Mouse (Mus musculus): Measurements from ENCODE around the gene Setd1a. TPM values are rescaled to one million over a fixed set of nuclear protein-coding genes. Genes with fewer than 3 reads are reported as not detected.
"Not testable (repeated sequence)": the region's sequence is repeated elsewhere in the genome, so short reads cannot be mapped to it uniquely, and the experiment has no call there.

The Setd1a gene
- 23.3 and 24.7 TPM in 2 replicates for polyA plus RNA-seq (2015; fragmentation: Nextera tagmentation; extraction: Ambion mirVana)

DNA sequence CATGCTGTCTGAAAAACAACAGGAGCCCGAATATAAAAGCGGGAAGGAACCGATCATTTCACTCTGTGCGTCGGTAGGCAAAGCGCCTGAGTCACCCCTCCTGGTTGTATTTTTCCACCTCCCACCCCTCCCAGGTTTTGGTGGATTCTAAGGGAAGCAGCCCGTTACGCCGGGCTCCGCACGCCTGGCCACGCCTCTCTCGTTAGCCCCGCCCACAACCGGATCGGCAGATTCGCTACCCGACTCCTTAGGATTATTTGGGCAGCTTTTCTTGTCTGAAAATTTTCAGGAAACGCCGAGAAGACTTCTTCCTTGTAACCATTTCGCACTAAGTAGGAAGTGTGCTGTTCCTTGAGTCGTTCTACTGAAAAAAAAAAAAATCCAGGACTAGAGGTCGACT is at the start of gene Setd1a:
Gene Setd1a, plus strand, starts transcription at position 245 of the 400 bp plus-strand sequence.
- Histone ChIP-seq H3K4me3 (peak within 1 kb of the TSS; percentile 93), H3K27ac (peak within 1 kb of the TSS; percentile 99), H3K4me1 (peaks cover 15% of the 10 kb centered on the region), H3K9ac (peak within 1 kb of the TSS; percentile 90), H3K4me2 (peak within 1 kb of the TSS; percentile 74), H3K36me3 (peaks cover 24% of the 10 kb centered on the region), H3K9me3 (no peaks in the 10 kb centered on the region), H3K27me3 (no peaks in the 10 kb centered on the region)
- WGBS: 0% methylated on average over 23 of the region's 23 CpGs
- peak; percentile 54 for ATAC-seq (ENCODE audit: borderline replicate concordance, extremely low read depth, low FRiP score, low TSS enrichment)

DNA sequence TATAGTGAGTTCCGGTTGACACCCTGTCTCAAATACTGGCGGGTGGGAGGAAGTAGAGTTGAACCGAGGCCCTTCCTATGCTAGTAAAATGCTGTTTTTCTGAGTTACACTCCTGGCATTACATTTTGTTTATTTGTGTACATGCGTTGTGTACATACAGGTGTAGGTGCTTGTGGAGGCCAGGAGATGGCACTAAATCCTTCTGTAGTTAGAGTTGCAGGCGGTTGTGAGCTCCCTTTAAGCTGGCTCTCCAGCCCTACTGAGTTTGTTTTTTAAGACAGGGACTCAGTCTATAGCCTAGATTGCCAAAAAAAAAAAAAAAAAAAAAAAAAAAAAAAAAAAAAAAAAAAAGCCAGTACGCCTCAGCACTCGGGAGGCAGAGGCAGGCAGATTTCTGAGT is 48.6 kb upstream of the Setd1a start:
- H3K36me3 ChIP-seq: no peaks in the 10 kb centered on the region
- ATAC-seq (ENCODE audit: borderline replicate concordance, extremely low read depth, low FRiP score, low TSS enrichment): no peak
- H3K4me2 ChIP-seq: no peak overlapping the region
- H3K9ac ChIP-seq: no peak overlapping the region
- H3K4me1 ChIP-seq: no peaks in the 10 kb centered on the region
- H3K27ac ChIP-seq: no peak overlapping the region
- 78% methylated on average over 7 of the region's 7 CpGs for WGBS
- no peaks in the 10 kb centered on the region for H3K9me3 ChIP-seq
- no peaks in the 10 kb centered on the region for H3K27me3 ChIP-seq
- no peak overlapping the region for H3K4me3 ChIP-seq

DNA sequence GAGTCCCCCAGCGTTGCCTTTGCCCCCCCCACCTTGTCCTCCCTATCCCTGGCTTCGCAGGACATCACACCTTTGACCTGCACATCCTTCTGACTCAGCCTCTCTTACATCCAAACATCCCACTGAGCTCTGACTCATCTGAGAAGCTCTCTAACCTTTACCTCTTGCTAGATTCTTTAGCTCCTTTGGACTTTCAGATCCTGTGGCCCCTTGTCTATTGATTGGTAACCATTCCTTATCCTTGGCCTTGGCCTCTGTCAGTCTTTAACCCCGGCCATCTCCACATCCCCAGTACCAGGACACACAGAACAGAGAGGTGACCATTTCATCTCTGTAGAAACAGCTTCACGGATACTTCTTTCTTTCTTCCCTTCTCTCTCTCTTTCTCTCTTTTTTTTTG is 46.3 kb upstream of the Setd1a start:
- H3K27ac ChIP-seq: no peak overlapping the region
- H3K4me3 ChIP-seq: no peak overlapping the region
- H3K27me3 ChIP-seq: no peaks in the 10 kb centered on the region
- 49% methylated on average over 4 of the region's 4 CpGs for WGBS
- no peak for ATAC-seq (ENCODE audit: borderline replicate concordance, extremely low read depth, low FRiP score, low TSS enrichment)
- H3K9ac ChIP-seq: no peak overlapping the region
- H3K36me3 ChIP-seq: no peaks in the 10 kb centered on the region
- H3K4me2 ChIP-seq: no peak overlapping the region
- no peaks in the 10 kb centered on the region for H3K4me1 ChIP-seq
- no peaks in the 10 kb centered on the region for H3K9me3 ChIP-seq

DNA sequence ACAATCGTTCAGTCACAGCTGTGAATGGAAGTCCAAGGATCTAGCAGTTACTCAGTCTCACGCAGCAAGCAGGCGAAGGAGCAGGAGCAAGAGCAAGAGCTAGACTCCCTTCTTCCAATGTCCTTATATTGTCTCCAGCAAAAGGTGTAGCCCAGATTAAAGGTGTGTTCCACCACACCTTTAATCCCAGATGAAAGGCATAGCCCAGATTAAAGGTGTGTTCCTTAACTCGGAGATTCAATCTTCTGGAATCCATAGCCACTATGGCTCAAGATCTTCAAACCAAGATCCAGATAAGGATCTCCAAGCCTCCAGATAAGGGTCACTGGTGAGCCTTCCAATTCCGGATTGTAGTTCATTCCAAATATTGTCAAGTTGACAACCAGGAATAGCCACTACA is 44.4 kb upstream of the Setd1a start, which contains the start of gene Ctf2:
Gene Ctf2, minus strand, starts transcription at position 101 of the 400 bp plus-strand sequence.
- H3K9me3 ChIP-seq; ATAC-seq (ENCODE audit: borderline replicate concordance, extremely low read depth, low FRiP score, low TSS enrichment); H3K4me2 ChIP-seq; H3K27me3 ChIP-seq; H3K4me1 ChIP-seq; H3K9ac ChIP-seq; H3K27ac ChIP-seq; H3K36me3 ChIP-seq; H3K4me3 ChIP-seq: not testable (repeated sequence)
- WGBS: 100% methylated on average over 1 of the region's 5 CpGs

DNA sequence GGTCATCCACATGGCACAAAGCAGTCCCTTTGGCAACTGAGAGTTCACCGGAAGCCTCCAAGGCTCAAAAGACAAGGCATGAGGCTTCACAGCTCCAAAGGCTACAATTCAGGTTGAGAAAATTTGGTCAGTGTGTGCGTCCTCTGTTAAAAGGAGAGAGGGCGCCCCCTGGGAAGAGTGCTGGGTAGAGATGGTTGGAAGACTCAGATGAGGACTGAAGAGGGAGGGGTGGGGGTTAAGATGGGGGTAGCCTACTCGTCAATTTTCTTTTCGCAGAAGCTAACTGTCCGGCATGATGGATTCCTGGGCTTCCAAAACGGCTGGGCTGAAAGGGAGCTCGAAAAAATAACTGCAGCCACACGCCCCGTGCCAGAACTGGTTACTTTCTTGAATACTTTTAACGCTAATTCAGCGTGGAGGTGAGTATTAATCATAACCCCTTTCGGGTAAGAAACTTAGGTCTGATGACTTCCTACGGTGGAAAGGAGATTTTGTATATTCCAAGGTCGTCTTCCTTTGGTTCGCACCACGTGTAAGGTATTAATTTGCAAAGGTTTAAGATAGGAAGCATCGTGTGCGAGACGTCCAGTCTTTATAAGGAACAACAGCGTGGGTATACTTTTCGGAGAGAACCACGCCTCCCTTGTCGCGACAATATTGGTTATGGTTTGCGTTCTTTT is 32.0 kb upstream of the Setd1a start, which contains the start of gene Fbxl19:
Gene Fbxl19, plus strand, starts transcription at position 178 of the 680 bp plus-strand sequence.
- Histone ChIP-seq H3K9me3 (no peaks in the 10 kb centered on the region), H3K9ac (peak within 1 kb of the TSS; percentile 80)
- under 1% methylated on average over 26 of the region's 26 CpGs for WGBS

DNA sequence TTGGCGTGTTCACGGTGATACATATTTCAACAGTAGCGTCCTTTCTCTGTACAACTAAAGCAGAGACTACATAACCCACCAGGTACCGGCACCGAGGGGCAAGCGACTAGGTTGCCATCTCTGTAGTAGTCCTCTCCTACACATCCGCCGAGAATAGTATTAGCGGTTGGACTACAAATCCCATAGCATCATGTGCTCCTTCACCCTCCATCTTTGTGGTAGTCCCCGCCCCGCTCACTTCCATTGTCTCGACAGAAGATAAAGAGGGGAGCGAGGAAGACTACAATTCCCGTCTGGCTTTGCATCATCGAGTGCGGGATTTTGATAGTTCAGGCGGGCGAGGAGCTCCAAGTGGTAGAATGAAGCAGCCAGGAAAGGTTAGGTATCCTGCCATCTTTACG is 31.2 kb upstream of the Setd1a start:
- peak overlapping the region; percentile 89 for H3K27ac ChIP-seq
- H3K4me1 ChIP-seq: peaks cover 21% of the 10 kb centered on the region
- H3K4me3 ChIP-seq: peak overlapping the region; percentile 92
- no peaks in the 10 kb centered on the region for H3K9me3 ChIP-seq
- WGBS: under 1% methylated on average over 19 of the region's 19 CpGs
- peak; percentile 80 for ATAC-seq (ENCODE audit: borderline replicate concordance, extremely low read depth, low FRiP score, low TSS enrichment)
- H3K36me3 ChIP-seq: peaks cover 21% of the 10 kb centered on the region
- peak overlapping the region; percentile 89 for H3K4me2 ChIP-seq
- no peaks in the 10 kb centered on the region for H3K27me3 ChIP-seq
- peak overlapping the region; percentile 80 for H3K9ac ChIP-seq

More for the DNA sequence above, 32.0 kb upstream of the Setd1a start, which contains the start of gene Fbxl19:
- Histone ChIP-seq H3K4me1 (peaks cover 21% of the 10 kb centered on the region), H3K36me3 (peaks cover 14% of the 10 kb centered on the region), H3K4me3 (peak within 1 kb of the TSS; percentile 92), H3K4me2 (peak within 1 kb of the TSS; percentile 89), H3K27ac (peak within 1 kb of the TSS; percentile 89), H3K27me3 (no peaks in the 10 kb centered on the region)
- no peak for ATAC-seq (ENCODE audit: borderline replicate concordance, extremely low read depth, low FRiP score, low TSS enrichment)

DNA sequence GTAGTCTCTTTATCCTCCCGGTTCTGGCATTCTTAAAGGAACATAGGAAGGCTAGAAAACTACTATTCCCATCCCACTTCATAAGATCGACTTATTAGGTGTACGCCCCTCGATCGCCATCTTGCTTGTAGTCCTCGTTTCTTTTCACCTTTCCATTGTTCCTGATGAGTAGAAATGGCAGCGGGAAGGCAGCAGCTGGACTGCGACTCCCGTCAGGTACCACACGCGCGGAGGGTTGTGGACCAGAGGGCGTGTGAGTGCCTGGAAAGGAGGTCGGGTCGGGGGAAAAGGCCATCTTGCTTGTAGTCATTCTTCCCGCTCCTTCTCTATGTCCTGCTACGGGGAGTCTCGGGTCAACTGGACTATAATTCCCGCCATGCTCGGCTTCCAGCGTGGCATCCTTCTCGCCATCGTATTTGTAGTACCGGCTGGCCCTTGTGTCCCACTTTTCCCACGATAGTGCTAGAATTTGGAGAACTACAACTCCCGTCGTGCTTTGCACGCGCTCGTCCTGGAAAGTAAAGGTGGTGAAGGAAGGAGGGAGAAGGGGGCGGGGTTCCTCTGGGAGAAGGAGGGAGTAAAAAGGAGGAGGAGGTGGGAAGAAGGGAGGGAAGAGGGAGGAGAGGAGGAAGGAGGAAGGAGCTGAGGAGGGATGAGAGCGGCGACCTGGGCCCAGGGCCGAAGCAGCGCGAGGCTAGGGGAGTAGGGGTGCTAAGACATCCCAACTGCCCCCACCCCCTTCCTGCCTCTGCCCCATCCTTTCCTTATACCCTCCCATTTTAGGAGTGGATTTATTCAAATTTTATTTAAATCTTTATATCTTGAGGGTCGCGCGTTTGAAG is 30.6 kb upstream of the Setd1a start:
- peaks cover 21% of the 10 kb centered on the region for H3K4me1 ChIP-seq
- H3K4me3 ChIP-seq: peak overlapping the region; percentile 92
- H3K27me3 ChIP-seq: no peaks in the 10 kb centered on the region
- H3K9ac ChIP-seq: peak overlapping the region; percentile 80
- under 1% methylated on average over 36 of the region's 39 CpGs for WGBS
- peak overlapping the region; percentile 89 for H3K27ac ChIP-seq
- no peaks in the 10 kb centered on the region for H3K9me3 ChIP-seq
- peaks cover 27% of the 10 kb centered on the region for H3K36me3 ChIP-seq
- peak; percentile 86 for ATAC-seq (ENCODE audit: borderline replicate concordance, extremely low read depth, low FRiP score, low TSS enrichment)
- peak overlapping the region; percentile 89 for H3K4me2 ChIP-seq

DNA sequence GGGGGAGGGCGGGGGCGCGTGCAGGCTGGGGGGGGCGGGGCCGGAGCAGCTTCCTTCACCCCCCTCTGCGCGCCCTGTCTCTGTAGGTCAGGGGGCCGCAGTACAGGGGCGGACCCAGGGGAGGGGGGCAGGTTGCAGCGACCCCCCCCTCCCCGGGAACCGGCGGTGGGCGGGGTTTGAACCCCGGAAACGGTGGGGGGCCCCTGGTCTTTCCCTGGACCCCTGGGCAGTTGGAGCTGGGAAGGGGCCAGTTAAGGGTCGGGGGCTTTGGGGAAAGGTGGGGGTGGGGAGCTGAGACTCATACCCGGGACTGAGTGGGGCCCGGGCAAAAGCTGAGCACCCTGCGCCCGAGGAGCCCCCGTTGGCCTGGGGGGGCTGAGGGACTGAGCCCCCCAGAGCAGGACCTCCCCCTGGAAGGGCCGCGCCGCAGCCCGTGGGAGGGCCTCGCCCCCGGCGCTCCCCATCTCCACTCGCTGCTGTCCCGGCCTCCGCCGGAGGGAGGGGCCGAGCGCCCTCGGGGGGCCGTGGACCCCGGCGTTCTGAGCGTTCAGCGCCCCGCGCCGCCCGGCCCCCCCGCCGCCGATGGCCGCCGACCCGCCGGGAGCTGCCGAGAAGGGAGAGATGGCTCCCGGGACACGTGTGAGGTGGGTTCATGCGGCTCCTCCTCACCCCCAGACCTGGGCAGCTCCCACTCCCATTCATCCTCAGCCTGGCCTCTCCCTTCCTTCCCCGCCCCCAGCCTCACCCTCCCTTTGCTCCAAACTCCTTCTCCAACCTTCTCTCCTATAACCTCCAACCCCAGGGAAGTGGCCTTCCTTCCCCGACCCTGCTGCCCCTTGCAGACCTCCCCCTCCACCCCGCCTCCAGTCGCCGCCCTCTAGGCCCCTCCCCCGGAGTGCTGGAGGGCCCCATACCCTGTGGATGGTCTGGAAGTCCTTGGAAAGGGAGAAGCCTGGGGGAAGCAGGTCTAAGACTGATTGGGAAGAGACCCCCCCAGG is 29.7 kb upstream of the Setd1a start:
- peaks cover 21% of the 10 kb centered on the region for H3K4me1 ChIP-seq
- H3K9ac ChIP-seq: peak overlapping the region; percentile 80
- no peaks in the 10 kb centered on the region for H3K27me3 ChIP-seq
- H3K9me3 ChIP-seq: no peaks in the 10 kb centered on the region
- peak overlapping the region; percentile 89 for H3K4me2 ChIP-seq
- H3K27ac ChIP-seq: peak overlapping the region; percentile 89
- peak; percentile 8 for ATAC-seq (ENCODE audit: borderline replicate concordance, extremely low read depth, low FRiP score, low TSS enrichment)
- peak overlapping the region; percentile 92 for H3K4me3 ChIP-seq
- WGBS: under 1% methylated on average over 50 of the region's 62 CpGs
- peaks cover 36% of the 10 kb centered on the region for H3K36me3 ChIP-seq

DNA sequence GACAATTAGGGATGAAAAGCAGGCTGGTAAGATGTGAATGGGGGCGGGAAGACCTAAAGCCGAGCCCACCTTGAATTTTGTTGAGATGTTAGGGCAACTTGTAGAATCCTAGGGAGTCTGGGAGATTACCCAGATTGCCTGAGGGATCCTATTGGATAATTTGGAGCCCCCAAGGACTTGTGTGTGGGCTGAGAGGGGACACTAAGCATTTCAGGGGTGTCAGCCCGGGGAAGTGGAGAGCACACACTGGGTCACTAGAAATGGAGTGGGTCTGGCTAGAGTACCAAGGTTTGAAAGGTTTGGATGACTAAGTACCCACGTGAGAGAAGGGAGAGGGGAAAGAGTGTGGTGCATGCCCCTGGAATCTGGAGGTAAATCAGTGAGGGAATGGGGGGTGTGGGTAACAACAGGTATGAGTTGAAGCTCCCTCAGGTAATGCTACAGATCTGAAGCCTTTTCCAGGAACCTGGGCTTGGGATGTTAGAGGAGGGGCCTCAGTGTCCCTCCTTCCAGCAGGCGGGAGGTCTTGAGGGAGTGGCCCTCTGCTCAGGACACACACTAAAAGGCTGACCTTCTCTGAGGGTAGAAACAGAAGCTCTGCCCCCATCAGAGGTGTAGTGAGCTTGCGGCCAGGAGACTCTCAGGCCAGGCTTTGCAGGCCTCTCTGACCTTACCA is 28.8 kb upstream of the Setd1a start:
- Histone ChIP-seq H3K4me1 (peaks cover 21% of the 10 kb centered on the region), H3K36me3 (peaks cover 46% of the 10 kb centered on the region), H3K4me2 (peak overlapping the region; percentile 89), H3K27ac (peak overlapping the region; percentile 89), H3K9me3 (no peaks in the 10 kb centered on the region), H3K4me3 (peak overlapping the region; percentile 92), H3K27me3 (no peaks in the 10 kb centered on the region), H3K9ac (peak overlapping the region; percentile 80)
- 26% methylated on average over 6 of the region's 6 CpGs for WGBS
- no peak for ATAC-seq (ENCODE audit: borderline replicate concordance, extremely low read depth, low FRiP score, low TSS enrichment)

DNA sequence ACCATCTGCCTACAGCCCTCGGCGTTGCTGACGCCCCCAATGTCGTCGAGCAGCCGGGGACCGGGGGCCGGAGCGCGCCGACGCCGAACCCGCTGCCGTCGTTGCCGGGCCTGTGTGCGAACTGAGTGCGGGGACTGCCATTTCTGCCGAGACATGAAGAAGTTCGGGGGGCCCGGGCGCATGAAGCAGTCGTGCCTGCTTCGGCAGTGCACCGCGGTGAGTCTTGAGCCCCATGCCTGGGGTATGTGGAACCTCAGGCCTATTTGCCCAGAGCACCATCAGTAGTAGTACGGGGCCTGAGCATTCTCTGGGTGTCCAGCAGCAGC is 28.3 kb upstream of the Setd1a start:
- H3K27me3 ChIP-seq: no peaks in the 10 kb centered on the region
- peaks cover 21% of the 10 kb centered on the region for H3K4me1 ChIP-seq
- peak overlapping the region; percentile 92; the same call in 1 of the 2 replicates for H3K4me3 ChIP-seq
- 87% methylated on average over 28 of the region's 28 CpGs for WGBS
- 0 out of 2 replicates have a peak overlapping the region, but pooled peaks have one; percentile 80 for H3K9ac ChIP-seq
- H3K36me3 ChIP-seq: peaks cover 51% of the 10 kb centered on the region
- H3K9me3 ChIP-seq: no peaks in the 10 kb centered on the region
- H3K27ac ChIP-seq: no peak overlapping the region
- H3K4me2 ChIP-seq: peak overlapping the region; percentile 89; the same call in 1 of the 2 replicates
- ATAC-seq (ENCODE audit: borderline replicate concordance, extremely low read depth, low FRiP score, low TSS enrichment): no peak
